Mouse (Mus musculus) forebrain, postnatal 0 days (tissue): ENCODE results near the gene Gm28897. TPM values are rescaled to one million over a fixed set of nuclear protein-coding genes. Genes with fewer than 3 reads are reported as not detected.
"Not testable (repeated sequence)": the region's sequence is repeated elsewhere in the genome, so short reads cannot be mapped to it uniquely, and the experiment has no call there.

Experiments used
- ATAC-seq: fragments of 200-750 bp; cut with Nextera tagmentation; 2 replicates; pipeline ENCODE4 v1.8.0; 2017; ENCODE audit warnings: mild to moderate bottlenecking, moderate library complexity
- DNase-seq: peaks from one replicate; pipeline ENCODE4 v3.0.0-alpha.2; 2015
- H3K27ac ChIP-seq: fragments of 300-500 bp; sonication (generic); 2 replicates; pipeline ENCODE4 v1.5.1; 2014; ENCODE audit warnings: low read depth, mild to moderate bottlenecking, antibody characterized with exemption, low read length, moderate library complexity, mixed read lengths
- H3K27me3 ChIP-seq: fragments of 300-500 bp; sonication (generic); 2 replicates; pipeline ENCODE4 v1.6.1; 2014; ENCODE audit warnings: mild to moderate bottlenecking, low read length, mixed read lengths; ENCODE audit not compliant: insufficient read depth
- H3K36me3 ChIP-seq: fragments of 300-500 bp; sonication (generic); 2 replicates; pipeline ENCODE4 v1.6.1; 2014; ENCODE audit warnings: mild to moderate bottlenecking, moderate library complexity; ENCODE audit not compliant: insufficient read depth
- H3K4me1 ChIP-seq: fragments of 300-500 bp; sonication (generic); 2 replicates; pipeline ENCODE4 v1.6.1; 2014; ENCODE audit warnings: antibody characterized with exemption; ENCODE audit not compliant: insufficient read depth
- H3K4me2 ChIP-seq: fragments of 300-500 bp; sonication (generic); 2 replicates; pipeline ENCODE4 v1.6.1; 2014; ENCODE audit warnings: low read depth, mild to moderate bottlenecking, moderate library complexity
- H3K4me3 ChIP-seq: fragments of 300-500 bp; sonication (generic); 2 replicates; pipeline ENCODE4 v1.5.1; 2014; ENCODE audit warnings: low read depth, low read length, mixed read lengths
- H3K9ac ChIP-seq: fragments of 300-500 bp; sonication (generic); 2 replicates; pipeline ENCODE4 v1.6.1; 2014; ENCODE audit warnings: mild to moderate bottlenecking
- H3K9me3 ChIP-seq: fragments of 300-500 bp; sonication (generic); 2 replicates; pipeline ENCODE4 v1.6.1; 2016; ENCODE audit warnings: low read length
- WGBS: fragments of 180-500 bp; shearing (Covaris S2); extraction: QIAGEN DNeasy Blood & Tissue Kit; methylation state at CpG from one replicate; pipeline ENCODE4 v1.1.7; 2014; 5-methylcytosine and 5-hydroxymethylcytosine counted together
- polyA plus RNA-seq: library from polyadenylated mRNA; unstranded; fragments of >200 nt; fragmentation: Nextera tagmentation; extraction: Ambion mirVana; gene quantifications from 2 replicates; pipeline ENCODE4 v1.2.1, GENCODE M21; 2015
- total RNA-seq: library from RNA; depleted of rRNA; stranded (reverse); fragments of >200 nt; gene quantifications from 2 replicates; pipeline ENCODE4 v1.2.3, GENCODE M21; 2014; rRNA removed

Gene Gm28897
- total RNA-seq = not detected in 2 replicates
- not detected in 2 replicates for polyA plus RNA-seq

DNA sequence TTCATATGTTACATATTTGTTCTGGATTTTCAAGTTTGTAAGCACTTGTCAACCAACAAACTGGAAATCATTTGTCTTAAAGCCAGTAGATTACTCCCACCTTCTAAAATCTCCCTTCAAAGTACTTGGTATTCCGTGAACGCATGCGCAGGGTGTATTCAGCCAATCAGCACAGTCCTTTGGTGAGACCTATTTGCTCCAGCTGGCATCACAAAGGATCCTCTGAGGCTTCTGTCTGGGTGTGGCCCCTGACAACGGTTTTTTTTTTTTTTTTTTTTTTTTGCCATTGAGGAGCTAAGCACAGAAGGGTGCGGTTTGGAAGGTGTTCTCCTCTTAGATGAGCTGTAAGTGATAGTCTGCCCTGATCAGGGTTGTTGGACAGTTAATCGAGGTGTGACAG lies at the start of gene Gm28897:
Gene Gm28897, plus strand, starts transcription at position 301 of the 400 bp plus-strand sequence.
- no CpG with 5 or more reads among the region's 6 CpGs for WGBS
- not testable (repeated sequence) for H3K4me1 ChIP-seq, H3K9me3 ChIP-seq, DNase-seq, H3K27ac ChIP-seq, H3K4me3 ChIP-seq, H3K27me3 ChIP-seq, H3K4me2 ChIP-seq, H3K9ac ChIP-seq, H3K36me3 ChIP-seq, ATAC-seq
